21 mouse cellular contexts compared by ENCODE assay signal in the genomic region with DNA sequence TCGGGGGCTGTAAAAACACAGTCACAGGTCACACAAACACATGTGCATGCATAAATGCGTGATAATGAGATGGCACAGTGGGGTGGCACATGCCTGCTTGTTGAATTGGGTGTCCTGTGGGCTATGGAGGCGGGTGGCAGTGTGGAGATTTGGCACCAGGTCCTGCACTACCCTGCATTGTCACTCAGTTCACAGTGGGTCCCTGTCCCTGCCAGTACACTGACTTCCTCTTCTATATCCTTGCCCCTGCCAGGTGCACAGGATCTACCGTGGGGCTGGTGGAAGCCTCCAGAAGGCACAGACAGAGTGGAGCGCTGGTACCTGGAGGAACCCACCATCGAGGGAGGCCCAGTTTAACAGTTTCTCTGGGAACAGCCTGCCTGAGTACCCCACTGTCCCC. TPM values are rescaled to one million over a fixed set of nuclear protein-coding genes. Genes with fewer than 3 reads are reported as not detected.
A peak's percentile ranks its signal among the peaks of the same experiment; 100 is the strongest.
DNase-seq lines count a peak whose midpoint lies in the region; ATAC-seq and TF ChIP-seq lines count a peak whose summit lies in the region.
"Had no signal": no experiment of that assay in that cellular context is flagged by ENCODE, and none has a peak within 500 bp of the region (broad histone marks: within the 10 kb centered on the region; RNA-seq: fewer than 3 reads in every experiment).

No protein-coding gene starts in this region.

- TF ChIP-seq POLR2A in thymus, adult 2 months (IDR thresholded peaks at IDR 0.05; ENCODE audit: control insufficient read depth, extremely low read depth, insufficient read depth, low read length, poor library complexity): no peak

- ATAC-seq in erythroblast, adult 5-6 weeks (replicated peaks; ENCODE audit: low FRiP score, poor library complexity, severe bottlenecking): no peak
- ATAC-seq: CD4-positive, CD25-positive, alpha-beta regulatory T cell, adult 4 months; forebrain, embryonic 15.5 days; intestine, embryonic 15.5 days had no signal

- H3K27me3 ChIP-seq in thymus, adult 2 months (ENCODE audit: control insufficient read depth, insufficient read depth, low read length): no peaks in the 10 kb centered on the region
- H3K27me3 ChIP-seq: forebrain, embryonic 15.5 days; heart, embryonic 13.5 days; hindbrain, embryonic 12.5 days; intestine, embryonic 15.5 days had no signal

- WGBS in thymus, adult 2 months: 39% methylated on average over 6 of the region's 6 CpGs

- peak; percentile 49 for DNase-seq in kidney, adult 11 months
- DNase-seq in kidney, postnatal 14 days: no peak
- peak; percentile 44 for DNase-seq in thymus, adult 2 months
- DNase-seq in thymus, adult 18-20 months: no peak
- DNase-seq in thymus, postnatal 10 days (ENCODE audit: low spot score in 2 of 2): peak; percentile 36 to 38
- DNase-seq in thymus, postnatal 4 days: peak; percentile 56
- DNase-seq in frontal cortex, adult 2 months (ENCODE audit: extremely low spot score in 1 of 2, low spot score in 1 of 2): no peak
- DNase-seq: adrenal gland, postnatal 10 days; cerebellum, adult 11-12 months; cerebellum, adult 9-10 months; gastrocnemius, postnatal 25 days; heart, postnatal 4 days had no signal

- no peak overlapping the region for H3K4me3 ChIP-seq in thymus, adult 2 months (ENCODE audit: control insufficient read depth, insufficient read depth, low read length)
- H3K4me3 ChIP-seq: erythroblast, embryonic 14.5 days; forebrain, embryonic 10.5 days; forebrain, embryonic 15.5 days; heart, embryonic 13.5 days; hindbrain, embryonic 12.5 days; intestine, embryonic 15.5 days had no signal

- peaks cover 4% of the 10 kb centered on the region; the same call in 1 of the 2 replicates for H3K36me3 ChIP-seq in thymus, adult 2 months (ENCODE audit: control insufficient read depth, insufficient read depth, low read length)

- TF ChIP-seq CTCF in thymus, adult 2 months (IDR thresholded peaks at IDR 0.05; ENCODE audit: borderline replicate concordance, control insufficient read depth, extremely low read depth, insufficient read depth, low read length, poor library complexity): no peak

- peaks cover 51% of the 10 kb centered on the region for H3K4me1 ChIP-seq in thymus, adult 2 months (replicated peaks; ENCODE audit: control insufficient read depth, insufficient read depth, low read length)
- H3K4me1 ChIP-seq: forebrain, embryonic 15.5 days; hindbrain, embryonic 12.5 days; intestine, embryonic 15.5 days had no signal

- peak overlapping the region; percentile 91 for H3K27ac ChIP-seq in thymus, adult 2 months (ENCODE audit: control insufficient read depth, insufficient read depth, low read length)
- H3K27ac ChIP-seq: forebrain, embryonic 10.5 days; forebrain, embryonic 15.5 days; heart, embryonic 13.5 days; hindbrain, embryonic 12.5 days; intestine, embryonic 15.5 days had no signal

RNA-seq across cellular contexts. Expression of a gene that starts 8.3 kb away (rescaled TPM):
- 492 and 499 TPM in 2 replicates for polyA plus RNA-seq in thymus, adult 2 months (2012; rRNA removed)
- 252 and 270 TPM in 2 replicates for polyA plus RNA-seq in frontal cortex, adult 2 months (2012; rRNA removed)
- total RNA-seq in erythroblast, adult 5-6 weeks (2015; ENCODE audit: low replicate concordance): 25.5 and 25.6 TPM in 2 replicates
- total RNA-seq in erythroblast, adult 5-6 weeks (2017; ENCODE audit: low replicate concordance): 28.2 and 28.9 TPM in 2 replicates

RNA-seq across cellular contexts. Expression of a gene that starts 8.5 kb away (rescaled TPM):
- polyA plus RNA-seq in thymus, adult 2 months (2012; rRNA removed): 7.5 and 8.1 TPM in 2 replicates
- 2.8 and 3.1 TPM in 2 replicates for polyA plus RNA-seq in frontal cortex, adult 2 months (2012; rRNA removed)
- 0.21 TPM in 1 of 2 replicates, not detected in the other for total RNA-seq in erythroblast, adult 5-6 weeks (2015; ENCODE audit: low replicate concordance)
- not detected in 2 replicates for total RNA-seq in erythroblast, adult 5-6 weeks (2017; ENCODE audit: low replicate concordance)
- total RNA-seq: granulocyte monocyte progenitor cell, adult 5-6 weeks had no signal

RNA-seq across cellular contexts. Expression of a gene that starts 11.7 kb away (rescaled TPM):
- polyA plus RNA-seq in thymus, adult 2 months (2012; rRNA removed): 42.9 and 48.2 TPM in 2 replicates
- 5.6 and 8.1 TPM in 2 replicates for polyA plus RNA-seq in frontal cortex, adult 2 months (2012; rRNA removed)
- not detected in 2 replicates for total RNA-seq in erythroblast, adult 5-6 weeks (2015; ENCODE audit: low replicate concordance)
- total RNA-seq in erythroblast, adult 5-6 weeks (2017; ENCODE audit: low replicate concordance): 0.94 TPM in 1 of 2 replicates, not detected in the other

RNA-seq across cellular contexts. Expression of a gene that starts 11.7 kb away (rescaled TPM):
- polyA plus RNA-seq in thymus, adult 2 months (2012; rRNA removed): 151 and 156 TPM in 2 replicates
- 61.0 and 66.1 TPM in 2 replicates for polyA plus RNA-seq in frontal cortex, adult 2 months (2012; rRNA removed)
- total RNA-seq in erythroblast, adult 5-6 weeks (2015; ENCODE audit: low replicate concordance): 7.3 and 14.0 TPM in 2 replicates
- total RNA-seq in erythroblast, adult 5-6 weeks (2017; ENCODE audit: low replicate concordance): 2.6 and 3.1 TPM in 2 replicates

RNA-seq across cellular contexts. Expression of a gene that starts 24.2 kb away (rescaled TPM):
- polyA plus RNA-seq in thymus, adult 2 months (2012; rRNA removed): 310 and 359 TPM in 2 replicates
- polyA plus RNA-seq in frontal cortex, adult 2 months (2012; rRNA removed): 253 and 271 TPM in 2 replicates
- total RNA-seq in erythroblast, adult 5-6 weeks (2015; ENCODE audit: low replicate concordance): 23.6 and 66.1 TPM in 2 replicates
- total RNA-seq in erythroblast, adult 5-6 weeks (2017; ENCODE audit: low replicate concordance): 2.0 and 7.7 TPM in 2 replicates

Comparison
In these comparisons a context has a peak if more than half of its experiments do, and no peak if none do; other contexts are left out.
1. DNase-seq: peak in kidney, adult 11 months (single experiment), thymus, adult 2 months (single experiment), thymus, postnatal 10 days (2 of 2) and thymus, postnatal 4 days (single experiment); none in kidney, postnatal 14 days (single experiment), thymus, adult 18-20 months (0 of 2) and frontal cortex, adult 2 months (0 of 2).